Mouse (Mus musculus): Measurements from ENCODE around the gene L3hypdh. TPM values are rescaled to one million over a fixed set of nuclear protein-coding genes. Genes with fewer than 3 reads are reported as not detected.

Gene L3hypdh
- polyA plus RNA-seq, 1 experiment from 2014 or later = 14.7 TPM

- no peak overlapping the region for H3K27ac ChIP-seq
Measured at GRCm38 (mm10) chr12:72025275-72025795, 59.9 kb downstream of the L3hypdh start.

DNA sequence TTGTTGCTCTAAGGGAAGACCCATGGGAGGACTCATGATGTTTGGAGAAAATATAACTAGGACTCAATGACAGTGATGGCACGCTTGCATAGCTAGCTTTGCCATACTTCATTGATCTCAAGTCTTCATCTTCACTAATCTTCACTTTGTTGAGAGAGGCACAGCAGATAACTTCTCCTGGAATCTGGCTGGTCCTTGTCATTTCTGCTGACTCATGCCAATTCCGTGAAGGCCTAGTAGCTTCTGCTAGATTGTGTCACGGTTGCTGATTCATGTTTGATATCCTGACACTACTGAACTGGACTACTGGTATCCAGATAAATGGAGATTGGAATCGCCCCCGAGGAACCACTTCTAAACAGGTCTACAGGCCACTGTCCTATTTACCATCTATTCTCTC lies 61.7 kb downstream of the L3hypdh start:
- Histone ChIP-seq H3K9me3 (no peaks in the 10 kb centered on the region), H3K36me3 (no peaks in the 10 kb centered on the region), H3K27me3 (0 out of 2 replicates have a peak, but pooled peaks cover 4% of the 10 kb centered on the region), H3K4me3 (replicated peaks) (no peak overlapping the region), H3K27ac (no peak overlapping the region), H3K4me1 (replicated peaks) (peaks cover 8% of the 10 kb centered on the region), H3K4me2 (no peak overlapping the region), H3K9ac (replicated peaks) (no peak overlapping the region)
- 94% methylated on average over 5 of the region's 5 CpGs for WGBS
- ATAC-seq (ENCODE audit: insufficient number of reproducible peaks, insufficient read depth, low FRiP score, low TSS enrichment, low read depth) = no peak

More at GRCm38 (mm10) chr12:72025275-72025795, 59.9 kb downstream of the L3hypdh start:
- Histone ChIP-seq H3K9ac (replicated peaks) (no peak overlapping the region), H3K27me3 (no peaks in the 10 kb centered on the region), H3K4me1 (replicated peaks) (peaks cover 8% of the 10 kb centered on the region), H3K4me3 (replicated peaks) (no peak overlapping the region), H3K9me3 (no peaks in the 10 kb centered on the region), H3K36me3 (no peaks in the 10 kb centered on the region), H3K4me2 (no peak overlapping the region)
- no peak for ATAC-seq (ENCODE audit: insufficient number of reproducible peaks, insufficient read depth, low FRiP score, low TSS enrichment, low read depth)
- WGBS = 66% methylated on average over 6 of the region's 6 CpGs

Small RNA genes within 50 kb of the gene (microRNA-seq; reads per million reads assigned to microRNA genes)
- not detected for gene Gm24466

Other genes starting within 250 kb of the L3hypdh start
- gene Gpr135, start 14.3 kb downstream of the L3hypdh start, polyA plus RNA-seq (2016; fragmentation: Nextera tagmentation; extraction: Ambion mirVana) = 0.80 and 0.83 TPM in 2 replicates
- 64.5 and 67.2 TPM in 2 replicates for gene Jkamp, start 150 bp upstream of the L3hypdh start, polyA plus RNA-seq (2016; fragmentation: Nextera tagmentation; extraction: Ambion mirVana)
- not detected in 2 replicates for gene Ccdc175, start 99.6 kb upstream of the L3hypdh start, polyA plus RNA-seq (2016; fragmentation: Nextera tagmentation; extraction: Ambion mirVana)